Mouse (Mus musculus) lung, adult 2 months (tissue): ENCODE results near the gene Cmc2.

Experiments
- CTCF ChIP-seq: fragments of 200-500 bp; IDR thresholded peaks from 2 replicates; pipeline ENCODE4 v1.5.1; 2011; ENCODE audit warnings: mild to moderate bottlenecking, low read length, control low read depth; ENCODE audit not compliant: insufficient read depth
- POLR2A ChIP-seq: fragments of 200-500 bp; IDR thresholded peaks from 2 replicates; pipeline ENCODE4 v1.6.1; 2011; ENCODE audit warnings: low read depth, mild to moderate bottlenecking, control low read depth, low read length, borderline replicate concordance; ENCODE audit errors: extremely low read depth

- no peak for TF ChIP-seq CTCF
- no peak for TF ChIP-seq POLR2A
Measured at GRCm38 (mm10) chr8:116892636-116893035, 28.6 kb downstream of the Cmc2 start.
